Mouse (Mus musculus) forebrain, embryonic 12.5 days (tissue): ENCODE results near the gene Rnaset2b. TPM values are rescaled to one million over a fixed set of nuclear protein-coding genes. Genes with fewer than 3 reads are reported as not detected.
"Not testable (repeated sequence)": the region's sequence is repeated elsewhere in the genome, so short reads cannot be mapped to it uniquely, and the experiment has no call there.

Experiments
- ATAC-seq: fragments of 200-750 bp; cut with Nextera tagmentation; 2 replicates; pipeline ENCODE4 v1.8.0; 2017; ENCODE audit warnings: moderate TSS enrichment; ENCODE audit not compliant: low FRiP score
- H3K27ac ChIP-seq: fragments of 300-500 bp; sonication (generic); 2 replicates; pipeline ENCODE4 v1.5.1; 2016; ENCODE audit warnings: mild to moderate bottlenecking
- H3K27me3 ChIP-seq: fragments of 300-500 bp; sonication (generic); 2 replicates; pipeline ENCODE4 v1.6.1; 2016; ENCODE audit warnings: mild to moderate bottlenecking
- H3K36me3 ChIP-seq: fragments of 300-500 bp; sonication (generic); replicated peaks from 2 replicates; pipeline ENCODE4 v1.6.1; 2016; ENCODE audit warnings: mild to moderate bottlenecking
- H3K4me1 ChIP-seq: fragments of 300-500 bp; sonication (generic); 2 replicates; pipeline ENCODE4 v1.6.1; 2016
- H3K4me2 ChIP-seq: fragments of 300-500 bp; sonication (generic); 2 replicates; pipeline ENCODE4 v1.6.1; 2016; ENCODE audit warnings: mild to moderate bottlenecking, moderate library complexity
- H3K4me3 ChIP-seq: fragments of 300-500 bp; sonication (generic); replicated peaks from 2 replicates; pipeline ENCODE4 v1.5.1; 2016; ENCODE audit warnings: mild to moderate bottlenecking
- H3K9ac ChIP-seq: fragments of 300-500 bp; sonication (generic); 2 replicates; pipeline ENCODE4 v1.6.1; 2016; ENCODE audit warnings: mild to moderate bottlenecking
- H3K9me3 ChIP-seq: fragments of 300-500 bp; sonication (generic); 2 replicates; pipeline ENCODE4 v1.6.1; 2016
- WGBS: fragments of 180-500 bp; shearing (Covaris S2); methylation state at CpG from one replicate; pipeline ENCODE4 v1.1.7; 2016; 5-methylcytosine and 5-hydroxymethylcytosine counted together
- polyA plus RNA-seq: library from polyadenylated mRNA; unstranded; fragments of >200 nt; fragmentation: Nextera tagmentation; extraction: Ambion mirVana; gene quantifications from 2 replicates; pipeline ENCODE4 v1.2.1, GENCODE M21; 2016

Gene Rnaset2b
- polyA plus RNA-seq, 1 experiment from 2014 or later = 94.6 TPM

DNA sequence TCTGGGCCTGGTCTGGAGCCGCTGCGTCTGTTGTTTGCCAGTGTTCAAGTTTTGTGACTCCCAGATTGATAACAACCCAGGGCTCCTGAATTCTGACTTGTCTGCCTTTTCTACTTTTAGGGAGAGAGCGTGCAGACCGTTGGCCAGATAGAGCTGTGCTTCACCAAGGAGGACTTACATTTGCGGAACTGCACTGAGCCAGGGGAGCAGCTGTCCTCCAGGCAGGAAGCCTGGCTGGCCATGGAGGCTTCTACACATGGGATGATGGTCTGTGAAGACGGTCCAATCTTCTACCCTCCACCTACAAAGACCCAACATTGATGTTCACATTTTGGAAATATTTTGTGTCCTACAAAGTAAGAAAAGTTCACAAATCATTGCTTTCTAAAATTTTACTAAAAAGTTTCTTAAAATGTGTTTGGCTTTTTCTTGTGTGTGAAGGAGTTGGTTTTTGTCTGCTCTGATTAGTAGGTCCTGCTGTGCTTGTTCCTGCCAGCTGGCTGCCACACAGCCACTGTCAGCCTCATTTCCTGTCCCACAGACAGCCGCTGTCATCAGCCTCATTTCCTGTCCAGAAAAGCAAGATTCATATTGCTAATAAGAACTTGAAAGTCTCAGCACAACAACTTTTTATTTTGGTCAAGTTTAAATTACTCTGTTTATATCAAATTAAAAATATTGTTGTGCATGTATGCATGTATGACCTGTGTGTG is 27.5 kb downstream of the Rnaset2b start:
- 83% methylated on average over 1 of the region's 7 CpGs for WGBS
- not testable (repeated sequence) for H3K4me1 ChIP-seq, H3K27me3 ChIP-seq, H3K27ac ChIP-seq, H3K36me3 ChIP-seq, H3K4me3 ChIP-seq, H3K9ac ChIP-seq, H3K9me3 ChIP-seq, H3K4me2 ChIP-seq, ATAC-seq

DNA sequence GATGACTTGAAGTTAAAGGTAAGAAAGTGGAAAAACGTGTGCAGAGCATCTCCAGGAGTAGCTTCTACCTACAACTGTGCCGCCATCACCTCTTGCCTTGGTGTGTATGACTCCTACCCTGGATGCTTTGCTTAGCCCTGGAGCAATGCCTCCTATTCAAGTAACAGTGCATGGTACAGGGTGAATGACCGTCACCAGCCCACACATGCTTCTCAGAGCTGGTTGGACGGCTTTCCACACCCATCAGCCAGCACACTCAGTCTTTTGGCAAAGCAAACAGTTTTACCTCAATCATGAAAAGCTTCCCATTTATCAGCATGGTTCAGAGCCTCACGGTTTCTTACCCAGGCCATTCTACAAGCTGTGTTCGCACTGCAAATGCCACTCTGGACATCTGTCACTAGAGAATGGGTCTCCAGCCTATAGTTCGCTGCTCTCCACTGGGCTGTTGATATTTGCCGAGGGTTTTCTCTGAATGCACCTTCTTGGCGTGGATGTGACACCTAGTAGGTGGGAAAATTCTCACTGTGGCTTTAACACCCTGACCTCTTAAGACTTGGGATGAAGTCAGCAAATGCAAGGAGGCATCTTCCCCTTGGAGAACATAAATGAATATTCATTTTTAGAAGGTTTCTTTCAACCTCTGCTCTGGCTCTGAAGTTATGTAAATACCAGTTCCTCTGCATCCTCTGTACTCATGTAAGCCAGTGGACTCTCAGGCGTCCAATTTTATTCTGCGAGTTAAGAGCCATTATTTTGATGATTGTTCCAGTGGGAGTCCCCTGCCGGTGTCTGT is 31.6 kb downstream of the Rnaset2b start:
- H3K4me2 ChIP-seq, H3K27ac ChIP-seq, H3K36me3 ChIP-seq, ATAC-seq, H3K9ac ChIP-seq, H3K9me3 ChIP-seq, H3K27me3 ChIP-seq, H3K4me3 ChIP-seq, H3K4me1 ChIP-seq: not testable (repeated sequence)
- WGBS = 88% methylated on average over 9 of the region's 12 CpGs

DNA sequence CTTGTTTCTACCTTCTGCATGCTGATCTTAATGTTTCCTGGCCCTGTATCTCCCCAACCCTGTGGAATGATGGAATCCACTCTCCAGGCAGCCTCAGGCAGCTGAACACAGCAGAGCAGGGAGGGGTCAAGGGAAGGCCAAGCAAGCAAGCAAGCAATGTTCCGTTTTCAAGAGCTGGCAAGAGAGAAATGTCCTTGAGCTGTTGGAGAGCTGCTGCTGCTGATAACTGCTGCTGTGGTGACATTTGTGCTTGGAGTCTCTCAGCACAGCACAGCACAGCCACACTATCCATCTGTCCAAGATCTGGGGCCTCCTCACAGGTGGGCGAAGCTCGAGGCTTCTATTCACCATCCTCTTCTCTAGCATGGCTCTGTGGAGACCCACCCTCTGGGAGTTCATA is 33.0 kb downstream of the Rnaset2b start:
- no CpG with 5 or more reads among the region's 3 CpGs for WGBS
- not testable (repeated sequence) for H3K9ac ChIP-seq, H3K36me3 ChIP-seq

DNA sequence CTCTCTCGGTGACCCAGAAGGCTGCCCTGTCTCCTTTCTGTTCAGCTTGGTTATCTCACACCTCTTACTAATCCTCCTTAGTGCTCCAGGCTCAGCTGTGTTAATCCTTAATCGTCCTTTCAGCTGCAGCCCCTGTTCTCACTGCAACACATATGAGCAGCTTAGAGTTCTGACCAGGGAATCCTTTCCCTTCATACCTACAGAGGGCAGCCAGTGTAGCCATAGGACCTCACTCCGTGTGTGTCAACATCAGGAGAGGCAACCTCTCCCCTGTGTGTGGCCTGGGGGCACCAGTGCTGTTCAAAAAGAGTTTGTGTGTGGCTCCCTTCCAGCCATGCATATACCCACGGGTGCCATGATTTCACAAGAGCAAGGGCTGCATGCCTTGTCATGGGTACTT is 35.2 kb downstream of the Rnaset2b start:
- 30% methylated on average over 3 of the region's 4 CpGs for WGBS
- not testable (repeated sequence) for H3K36me3 ChIP-seq

More for the DNA sequence above, 33.0 kb downstream of the Rnaset2b start:
- not testable (repeated sequence) for H3K27ac ChIP-seq, ATAC-seq, H3K4me2 ChIP-seq, H3K4me3 ChIP-seq, H3K9me3 ChIP-seq, H3K4me1 ChIP-seq, H3K27me3 ChIP-seq

DNA sequence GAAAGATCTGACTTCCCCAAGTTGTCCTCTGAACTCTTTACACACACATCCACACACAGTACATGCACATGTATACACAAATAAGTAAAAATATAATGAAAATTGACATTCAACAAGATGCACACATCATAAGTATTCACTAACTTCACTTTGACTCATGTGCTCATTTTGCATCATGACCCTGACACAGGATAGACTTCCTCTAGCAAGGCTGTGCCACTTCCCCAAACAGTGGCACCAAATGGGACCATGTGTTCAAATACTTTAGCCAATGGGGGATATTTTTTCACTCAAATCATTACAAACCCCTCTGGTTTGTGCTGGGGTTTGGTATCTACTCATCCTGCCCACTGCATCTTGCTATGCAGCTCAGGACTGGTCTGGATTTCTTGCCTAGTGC is 38.5 kb downstream of the Rnaset2b start:
- not testable (repeated sequence) for H3K4me3 ChIP-seq, H3K4me1 ChIP-seq, H3K9me3 ChIP-seq, H3K27me3 ChIP-seq, ATAC-seq, H3K9ac ChIP-seq, H3K4me2 ChIP-seq, H3K36me3 ChIP-seq, H3K27ac ChIP-seq

More for the DNA sequence above, 35.2 kb downstream of the Rnaset2b start:
- H3K4me2 ChIP-seq, H3K27ac ChIP-seq, H3K9ac ChIP-seq, H3K27me3 ChIP-seq, H3K4me1 ChIP-seq, H3K4me3 ChIP-seq, ATAC-seq, H3K9me3 ChIP-seq: not testable (repeated sequence)

DNA sequence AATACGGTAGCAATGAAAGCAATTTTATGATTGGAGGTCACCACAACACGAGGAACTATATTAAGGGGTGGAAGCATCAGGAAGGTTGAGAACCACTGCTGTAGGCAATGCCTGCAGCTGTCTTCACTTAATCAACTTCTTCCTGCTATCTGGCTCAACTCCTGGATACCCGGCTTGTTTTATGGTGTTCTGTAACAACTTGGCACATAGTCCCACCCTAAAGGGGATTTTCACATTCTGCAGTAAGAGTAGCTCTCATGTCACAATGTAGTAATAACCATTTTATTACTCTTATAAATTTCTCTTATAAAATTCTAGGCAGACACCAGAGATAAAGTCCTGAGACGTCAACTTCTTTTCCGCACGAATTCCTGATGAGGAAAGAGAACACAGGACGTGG is 39.0 kb downstream of the Rnaset2b start:
- no CpG with 5 or more reads among the region's 7 CpGs for WGBS
- H3K4me3 ChIP-seq, H3K27me3 ChIP-seq: not testable (repeated sequence)

DNA sequence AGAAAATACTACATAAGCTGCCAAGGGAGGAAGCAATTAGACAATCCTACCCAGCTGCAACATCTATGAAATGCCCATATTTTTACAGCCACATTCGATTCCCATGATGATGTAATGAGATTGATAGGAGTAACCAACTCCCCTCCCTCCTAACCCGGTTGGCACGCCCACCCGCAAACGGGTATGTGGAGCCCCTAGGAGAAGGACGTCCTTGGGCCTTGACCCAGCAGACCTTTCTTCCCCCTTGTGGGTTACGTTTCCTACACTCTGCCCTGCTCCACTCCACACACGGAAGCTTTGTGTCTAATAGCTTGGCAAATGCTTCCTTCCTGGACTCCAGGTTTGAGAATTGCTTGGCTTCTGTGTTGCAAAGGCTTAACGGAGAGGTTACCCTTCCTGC is 39.5 kb downstream of the Rnaset2b start:
- H3K36me3 ChIP-seq, H3K9ac ChIP-seq, H3K4me3 ChIP-seq, H3K4me1 ChIP-seq, H3K4me2 ChIP-seq, H3K9me3 ChIP-seq, ATAC-seq, H3K27me3 ChIP-seq, H3K27ac ChIP-seq: not testable (repeated sequence)
- 85% methylated on average over 5 of the region's 9 CpGs for WGBS

More for the DNA sequence above, 39.0 kb downstream of the Rnaset2b start:
- H3K27ac ChIP-seq, H3K9ac ChIP-seq, ATAC-seq, H3K36me3 ChIP-seq, H3K4me2 ChIP-seq, H3K9me3 ChIP-seq, H3K4me1 ChIP-seq: not testable (repeated sequence)

DNA sequence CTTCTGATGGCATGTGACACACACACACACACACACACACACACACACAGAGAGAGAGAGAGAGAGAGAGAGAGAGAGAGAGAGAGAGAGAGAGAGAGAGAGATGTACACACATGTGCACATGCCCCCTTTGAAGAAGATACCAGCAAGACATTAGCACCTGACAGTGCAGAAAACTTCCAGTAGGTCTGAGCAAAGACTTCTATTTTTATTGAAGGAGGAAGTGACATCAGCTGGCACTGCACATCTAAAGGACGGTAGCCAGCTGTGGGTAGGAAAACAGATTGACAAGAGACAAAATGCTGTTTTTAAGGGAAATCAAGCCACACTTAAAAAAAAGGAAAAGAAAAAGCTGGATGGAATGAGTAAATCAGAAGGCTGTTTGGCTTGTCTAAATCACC is 43.8 kb downstream of the Rnaset2b start:
- not testable (repeated sequence) for H3K4me1 ChIP-seq, H3K4me3 ChIP-seq, H3K9ac ChIP-seq, H3K4me2 ChIP-seq, ATAC-seq, H3K27me3 ChIP-seq, H3K36me3 ChIP-seq, H3K27ac ChIP-seq, H3K9me3 ChIP-seq
- WGBS = no CpG with 5 or more reads among the region's 1 CpGs

DNA sequence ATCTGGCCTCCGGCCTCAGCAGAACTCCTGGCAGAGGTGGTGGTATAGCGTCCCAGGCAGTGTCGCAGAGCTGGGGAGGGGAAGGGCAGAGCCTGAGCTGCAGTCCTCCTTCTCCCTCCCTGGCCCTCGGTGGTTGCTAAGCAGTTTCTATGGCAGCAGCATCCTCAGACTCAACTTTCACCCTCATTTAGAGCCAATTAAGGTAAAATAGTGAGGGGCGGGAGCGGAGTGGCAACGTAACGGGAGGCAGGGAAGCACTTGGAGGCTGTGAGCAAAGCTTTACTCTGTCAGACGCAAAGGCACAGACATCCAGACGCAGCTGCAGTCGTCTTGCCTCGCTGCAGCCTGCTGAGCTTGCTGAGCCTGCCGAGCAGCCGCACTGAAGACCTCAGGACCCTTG is 54.8 kb downstream of the Rnaset2b start, which contains the start of gene Gm1604a:
TSS of gene Gm1604a (plus strand) at position 312 of the 400 bp plus-strand sequence.
- H3K27ac ChIP-seq, H3K4me2 ChIP-seq, H3K9ac ChIP-seq, H3K9me3 ChIP-seq, H3K27me3 ChIP-seq, H3K36me3 ChIP-seq, H3K4me1 ChIP-seq, H3K4me3 ChIP-seq: not testable (repeated sequence)
- peak; percentile 89 for ATAC-seq
- WGBS = 3% methylated on average over 5 of the region's 14 CpGs

DNA sequence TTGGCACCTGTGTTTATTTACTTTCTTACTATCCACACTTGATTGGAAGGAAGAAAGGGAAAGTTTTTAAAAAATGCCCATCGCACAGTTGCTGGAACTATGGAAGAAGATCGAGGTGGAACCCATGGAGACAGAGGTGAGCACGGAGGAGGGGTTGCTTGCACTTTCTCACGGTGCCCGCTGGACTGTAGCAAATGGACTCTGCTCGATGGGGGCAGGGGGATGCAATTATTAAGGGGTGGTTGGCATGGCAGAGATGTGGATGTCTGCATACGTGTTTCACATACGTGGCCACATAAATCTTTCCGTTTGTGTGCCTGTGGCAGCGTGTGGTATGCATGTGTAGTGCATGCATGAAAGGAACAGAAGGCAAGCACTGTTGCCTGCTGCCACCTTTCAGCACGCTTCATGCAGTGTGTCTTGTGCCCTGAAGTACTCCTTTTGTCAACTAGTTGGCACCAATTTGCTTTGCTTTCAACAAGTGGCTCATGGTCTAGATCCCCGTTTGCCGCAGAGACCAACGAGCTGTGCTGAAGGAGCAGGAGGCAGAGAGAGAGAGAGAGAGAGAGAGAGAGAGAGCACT is 55.4 kb downstream of the Rnaset2b start:
- not testable (repeated sequence) for H3K36me3 ChIP-seq, H3K27ac ChIP-seq, H3K9ac ChIP-seq, H3K4me2 ChIP-seq, H3K4me3 ChIP-seq, H3K27me3 ChIP-seq, H3K4me1 ChIP-seq, H3K9me3 ChIP-seq
- peak; percentile 67; the same call in 1 of the 2 replicates for ATAC-seq
- WGBS = 41% methylated on average over 3 of the region's 14 CpGs

DNA sequence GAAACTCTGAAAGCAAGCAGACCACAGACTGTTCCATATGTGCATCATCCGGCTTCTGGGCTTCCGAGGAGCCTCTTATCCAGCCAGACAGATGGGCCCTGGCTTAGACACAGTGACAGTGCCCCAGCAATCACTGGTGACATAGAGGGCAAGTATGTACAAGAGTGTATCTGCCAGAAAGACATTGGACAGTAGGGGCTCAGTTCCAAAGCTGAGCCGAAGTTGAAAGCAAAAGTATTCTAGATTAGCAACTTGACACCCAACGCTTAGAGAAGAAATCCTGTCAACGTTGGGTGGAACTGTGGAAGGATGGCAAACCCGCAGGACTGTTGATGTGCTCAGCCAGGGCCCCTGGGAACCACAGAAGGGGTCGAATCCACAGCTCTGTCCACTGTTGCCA is 59.8 kb downstream of the Rnaset2b start:
- not testable (repeated sequence) for H3K36me3 ChIP-seq, H3K27me3 ChIP-seq, H3K4me3 ChIP-seq, H3K9ac ChIP-seq, ATAC-seq, H3K4me2 ChIP-seq, H3K27ac ChIP-seq, H3K9me3 ChIP-seq, H3K4me1 ChIP-seq
- 82% methylated on average over 7 of the region's 7 CpGs for WGBS

DNA sequence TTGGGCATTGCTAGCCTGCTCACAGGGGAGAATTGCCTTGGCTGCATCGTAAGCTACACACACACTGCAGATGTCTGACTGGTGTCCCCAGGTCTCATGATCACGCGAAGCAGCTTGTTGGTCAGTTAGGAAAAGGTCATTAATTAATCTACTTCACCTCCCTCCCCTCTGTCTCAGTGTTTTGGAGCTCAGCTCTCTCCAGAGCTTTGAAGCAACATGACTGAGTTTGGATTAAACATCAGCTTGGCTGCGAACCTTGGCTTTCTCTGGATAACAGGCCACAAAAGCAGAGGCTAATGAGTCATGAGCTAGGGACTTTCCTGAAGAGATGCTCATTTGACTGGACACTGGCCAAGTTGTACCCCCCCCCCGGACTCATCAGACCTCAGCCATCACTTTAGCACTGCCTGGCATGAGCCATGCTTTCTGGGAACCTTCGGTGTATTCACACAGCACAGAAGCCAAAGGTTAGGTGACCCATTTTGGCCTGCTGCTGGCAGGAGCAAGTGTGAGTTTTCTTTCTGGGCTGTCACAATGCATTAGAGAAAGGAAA is 60.3 kb downstream of the Rnaset2b start:
- not testable (repeated sequence) for H3K36me3 ChIP-seq, H3K9me3 ChIP-seq, H3K4me3 ChIP-seq, H3K9ac ChIP-seq, H3K27me3 ChIP-seq, H3K4me2 ChIP-seq, ATAC-seq, H3K27ac ChIP-seq, H3K4me1 ChIP-seq
- 79% methylated on average over 3 of the region's 6 CpGs for WGBS
